Mouse (Mus musculus) lung, embryonic 15.5 days (tissue): Measurements from ENCODE around the gene Alox12b. TPM values are rescaled to one million over a fixed set of nuclear protein-coding genes. Genes with fewer than 3 reads are reported as not detected.
A peak's percentile ranks its signal among the peaks of the same experiment; 100 is the strongest.

ENCODE experiments used
- ATAC-seq: fragments of 200-750 bp; cut with Nextera tagmentation; 2 replicates; pipeline ENCODE4 v1.8.0; 2017; ENCODE audit warnings: moderate number of reproducible peaks, borderline replicate concordance; ENCODE audit not compliant: low FRiP score, low TSS enrichment; ENCODE audit errors: extremely low read depth
- H3K27ac ChIP-seq: fragments of 300-500 bp; sonication (generic); 2 replicates; pipeline ENCODE4 v1.5.1; 2015; ENCODE audit warnings: moderate library complexity, mild to moderate bottlenecking, inconsistent platforms
- H3K27me3 ChIP-seq: fragments of 300-500 bp; sonication (generic); 2 replicates; pipeline ENCODE4 v1.6.1; 2015; ENCODE audit warnings: inconsistent platforms
- H3K36me3 ChIP-seq: fragments of 300-500 bp; sonication (generic); 2 replicates; pipeline ENCODE4 v1.6.1; 2015; ENCODE audit warnings: inconsistent platforms
- H3K4me1 ChIP-seq: fragments of 300-500 bp; sonication (generic); 2 replicates; pipeline ENCODE4 v1.6.1; 2015; ENCODE audit warnings: inconsistent platforms
- H3K4me2 ChIP-seq: fragments of 300-500 bp; sonication (generic); 2 replicates; pipeline ENCODE4 v1.6.1; 2015; ENCODE audit warnings: inconsistent platforms, mild to moderate bottlenecking, moderate library complexity
- H3K4me3 ChIP-seq: fragments of 300-500 bp; sonication (generic); 2 replicates; pipeline ENCODE4 v1.5.1; 2015; ENCODE audit warnings: mild to moderate bottlenecking, inconsistent platforms
- H3K9ac ChIP-seq: fragments of 300-500 bp; sonication (generic); 2 replicates; pipeline ENCODE4 v1.6.1; 2015; ENCODE audit warnings: inconsistent platforms
- H3K9me3 ChIP-seq: fragments of 300-500 bp; sonication (generic); 2 replicates; pipeline ENCODE4 v1.6.1; 2016; ENCODE audit warnings: inconsistent platforms
- WGBS: fragments of 180-500 bp; shearing (Covaris S2); methylation state at CpG from one replicate; pipeline ENCODE4 v1.1.7; 2015; 5-methylcytosine and 5-hydroxymethylcytosine counted together
- polyA plus RNA-seq: library from polyadenylated mRNA; unstranded; fragments of >200 nt; fragmentation: Nextera tagmentation; extraction: Ambion mirVana; gene quantifications from 2 replicates; pipeline ENCODE4 v1.2.1, GENCODE M21; 2015

The Alox12b gene
- polyA plus RNA-seq, 1 experiment from 2014 or later = not detected

GRCm38 (mm10) chr11:69117737-69118695, 38.8 kb upstream of the Alox12b start:
- ATAC-seq = no peak
- peak overlapping the region; percentile 89 for H3K27ac ChIP-seq

GRCm38 (mm10) chr11:69118765-69119164, 38.0 kb upstream of the Alox12b start:
- H3K4me3 ChIP-seq = peak overlapping the region; percentile 66
- 0% methylated on average over 15 of the region's 15 CpGs for WGBS
- peak overlapping the region; percentile 59 for H3K9ac ChIP-seq
- H3K27me3 ChIP-seq = no peaks in the 10 kb centered on the region
- peaks cover 40% of the 10 kb centered on the region for H3K4me1 ChIP-seq
- H3K36me3 ChIP-seq = no peaks in the 10 kb centered on the region
- no peak overlapping the region for H3K27ac ChIP-seq
- no peak for ATAC-seq
- no peaks in the 10 kb centered on the region for H3K9me3 ChIP-seq
- H3K4me2 ChIP-seq = peak overlapping the region; percentile 94

More at GRCm38 (mm10) chr11:69117737-69118695, 38.8 kb upstream of the Alox12b start:
- Histone ChIP-seq H3K9me3 (no peaks in the 10 kb centered on the region), H3K9ac (peak overlapping the region; percentile 59), H3K36me3 (no peaks in the 10 kb centered on the region), H3K27me3 (no peaks in the 10 kb centered on the region), H3K4me2 (peak overlapping the region; percentile 94), H3K4me3 (peak overlapping the region; percentile 66), H3K4me1 (peaks cover 38% of the 10 kb centered on the region)
- under 1% methylated on average over 45 of the region's 45 CpGs for WGBS

GRCm38 (mm10) chr11:69119446-69120155, 37.2 kb upstream of the Alox12b start:
- H3K9ac ChIP-seq = peak overlapping the region; percentile 3; the same call in 1 of the 2 replicates
- ATAC-seq = no peak
- 37% methylated on average over 14 of the region's 14 CpGs for WGBS
- H3K4me3 ChIP-seq = peak overlapping the region; percentile 80
- peak overlapping the region; percentile 94 for H3K4me2 ChIP-seq
- H3K27ac ChIP-seq = no peak overlapping the region
- H3K36me3 ChIP-seq = no peaks in the 10 kb centered on the region
- no peaks in the 10 kb centered on the region for H3K27me3 ChIP-seq
- H3K4me1 ChIP-seq = peaks cover 40% of the 10 kb centered on the region
- no peaks in the 10 kb centered on the region for H3K9me3 ChIP-seq

- peak within 1 kb of the TSS; percentile 94 for H3K4me2 ChIP-seq
- WGBS = under 1% methylated on average over 27 of the region's 27 CpGs
- H3K4me3 ChIP-seq = peak within 1 kb of the TSS; percentile 80
- peaks cover 40% of the 10 kb centered on the region for H3K4me1 ChIP-seq
- no peaks in the 10 kb centered on the region for H3K27me3 ChIP-seq
- H3K27ac ChIP-seq = peak within 1 kb of the TSS; percentile 98; the same call in 1 of the 2 replicates
- H3K9ac ChIP-seq = peak within 1 kb of the TSS; percentile 78
- no peaks in the 10 kb centered on the region for H3K36me3 ChIP-seq
- ATAC-seq = no peak
- H3K9me3 ChIP-seq = no peaks in the 10 kb centered on the region
Observed at GRCm38 (mm10) chr11:69120221-69121000, 36.4 kb upstream of the Alox12b start, which contains the start of gene Hes7. Hes7 (plus strand) TSS chr11:69120404.

GRCm38 (mm10) chr11:69121001-69121740, 35.6 kb upstream of the Alox12b start:
- no peaks in the 10 kb centered on the region for H3K27me3 ChIP-seq
- peak overlapping the region; percentile 80 for H3K4me3 ChIP-seq
- H3K36me3 ChIP-seq = no peaks in the 10 kb centered on the region
- H3K4me1 ChIP-seq = peaks cover 48% of the 10 kb centered on the region
- peak overlapping the region; percentile 98 for H3K27ac ChIP-seq
- H3K9ac ChIP-seq = peak overlapping the region; percentile 78
- WGBS = under 1% methylated on average over 32 of the region's 33 CpGs
- no peak for ATAC-seq
- peak overlapping the region; percentile 94 for H3K4me2 ChIP-seq
- no peaks in the 10 kb centered on the region for H3K9me3 ChIP-seq

GRCm38 (mm10) chr11:69121741-69122335, 35.0 kb upstream of the Alox12b start:
- peaks cover 52% of the 10 kb centered on the region for H3K4me1 ChIP-seq
- no peak; the same call in 1 of the 2 replicates for ATAC-seq

GRCm38 (mm10) chr11:69122336-69122951, 34.3 kb upstream of the Alox12b start, which contains the start of gene 9130213A22Rik:
9130213A22Rik (minus strand) TSS chr11:69122589.
- Histone ChIP-seq H3K4me3 (peak within 1 kb of the TSS; percentile 80), H3K9me3 (no peaks in the 10 kb centered on the region), H3K4me1 (peaks cover 47% of the 10 kb centered on the region), H3K27me3 (no peaks in the 10 kb centered on the region), H3K4me2 (peak within 1 kb of the TSS; percentile 94), H3K36me3 (no peaks in the 10 kb centered on the region), H3K27ac (peak within 1 kb of the TSS; percentile 98), H3K9ac (peak within 1 kb of the TSS; percentile 78)
- peak; percentile 72 for ATAC-seq
- under 1% methylated on average over 65 of the region's 66 CpGs for WGBS

More at GRCm38 (mm10) chr11:69121741-69122335, 35.0 kb upstream of the Alox12b start:
- Histone ChIP-seq H3K27me3 (no peaks in the 10 kb centered on the region), H3K4me3 (peak overlapping the region; percentile 80), H3K4me2 (peak overlapping the region; percentile 94), H3K27ac (peak overlapping the region; percentile 98), H3K9me3 (no peaks in the 10 kb centered on the region), H3K36me3 (no peaks in the 10 kb centered on the region), H3K9ac (peak overlapping the region; percentile 78)
- WGBS = under 1% methylated on average over 31 of the region's 32 CpGs

- H3K4me1 ChIP-seq = peaks cover 44% of the 10 kb centered on the region
- peak; percentile 1 for ATAC-seq
- WGBS = 2% methylated on average over 29 of the region's 29 CpGs
- H3K27me3 ChIP-seq = peaks cover 3% of the 10 kb centered on the region; the same call in 1 of the 2 replicates
- no peaks in the 10 kb centered on the region for H3K36me3 ChIP-seq
- H3K4me3 ChIP-seq = peak overlapping the region; percentile 80
- H3K9me3 ChIP-seq = no peaks in the 10 kb centered on the region
- H3K9ac ChIP-seq = peak overlapping the region; percentile 78
- peak overlapping the region; percentile 98 for H3K27ac ChIP-seq
- peak overlapping the region; percentile 94 for H3K4me2 ChIP-seq
Observed at GRCm38 (mm10) chr11:69123056-69123692, 33.6 kb upstream of the Alox12b start.

- H3K4me1 ChIP-seq = peaks cover 42% of the 10 kb centered on the region
- ATAC-seq = peak; percentile 48
- under 1% methylated on average over 31 of the region's 31 CpGs for WGBS
Observed at GRCm38 (mm10) chr11:69123693-69124497, 32.9 kb upstream of the Alox12b start.

More at GRCm38 (mm10) chr11:69123693-69124497, 32.9 kb upstream of the Alox12b start:
- H3K27ac ChIP-seq = peak overlapping the region; percentile 80
- peak overlapping the region; percentile 94 for H3K4me2 ChIP-seq
- H3K27me3 ChIP-seq = peaks cover 4% of the 10 kb centered on the region; the same call in 1 of the 2 replicates
- no peaks in the 10 kb centered on the region for H3K9me3 ChIP-seq
- H3K9ac ChIP-seq = peak overlapping the region; percentile 49
- no peaks in the 10 kb centered on the region for H3K36me3 ChIP-seq
- H3K4me3 ChIP-seq = peak overlapping the region; percentile 80
